Mouse (Mus musculus) MEL (cell line): ENCODE data around the gene 6430550D23Rik. TPM values are rescaled to one million over a fixed set of nuclear protein-coding genes. Genes with fewer than 3 reads are reported as not detected.

Experiments
- DNase-seq: peaks from one replicate; pipeline ENCODE4 v3.0.0; 2011; ENCODE audit warnings: low read depth, low spot score
- H3K27ac ChIP-seq: 2 replicates; pipeline ENCODE4 v1.5.1; 2012; ENCODE audit warnings: low read depth, mild to moderate bottlenecking, control low read depth, low read length, moderate library complexity; ENCODE audit not compliant: control insufficient read depth
- H3K27me3 ChIP-seq, 2 experiments: fragments of 150-350 bp in 1 of 2; sonication (generic) in 1 of 2; 2 replicates each; pipeline ENCODE4 v1.6.1; 2012; ENCODE audit warnings: low read length in 2 of 2, mild to moderate bottlenecking in 2 of 2, improper control_type of control experiment in 1 of 2, moderate library complexity in 1 of 2; ENCODE audit not compliant: insufficient read depth in 2 of 2, control insufficient read depth in 1 of 2
- H3K36me3 ChIP-seq, 2 experiments: 2 replicates each; pipeline ENCODE4 v1.6.1; 2012 to 2014; ENCODE audit warnings: low read length in 2 of 2, improper control_type of control experiment in 1 of 2, inconsistent platforms in 1 of 2, mild to moderate bottlenecking in 1 of 2; ENCODE audit not compliant: insufficient read depth in 2 of 2, control insufficient read depth in 1 of 2
- H3K4me1 ChIP-seq, 2 experiments: fragments of 150-350 bp in 1 of 2; sonication (generic) in 1 of 2; 2 replicates each; pipeline ENCODE4 v1.6.1; 2012; ENCODE audit warnings: low read length in 2 of 2, improper control_type of control experiment in 1 of 2, mild to moderate bottlenecking in 1 of 2; ENCODE audit not compliant: insufficient read depth in 2 of 2, control insufficient read depth in 1 of 2
- H3K4me3 ChIP-seq, 2 experiments: fragments of 150-350 bp in 1 of 2; sonication (generic) in 1 of 2; 2 replicates each; pipeline ENCODE4 v1.5.1; 2012; ENCODE audit warnings: low read depth in 2 of 2, low read length in 2 of 2, mild to moderate bottlenecking in 2 of 2, moderate library complexity in 2 of 2, control low read depth in 1 of 2, improper control_type of control experiment in 1 of 2; ENCODE audit not compliant: control insufficient read depth in 1 of 2, insufficient read depth in 1 of 2
- H3K79me2 ChIP-seq: 2 replicates; pipeline ENCODE4 v1.6.1; 2012; ENCODE audit warnings: mild to moderate bottlenecking, low read length, moderate library complexity; ENCODE audit not compliant: control insufficient read depth, poor library complexity, insufficient read depth
- H3K9ac ChIP-seq: 2 replicates; pipeline ENCODE4 v1.6.1; 2012; ENCODE audit warnings: low read depth, mild to moderate bottlenecking, control low read depth, low read length, moderate library complexity; ENCODE audit not compliant: control insufficient read depth, poor library complexity, severe bottlenecking
- H3K9me3 ChIP-seq: fragments of 150-350 bp; sonication (generic); replicated peaks from 2 replicates; pipeline ENCODE4 v1.6.1; 2012; ENCODE audit warnings: mild to moderate bottlenecking, low read length, improper control_type of control experiment, moderate library complexity; ENCODE audit not compliant: insufficient read depth
- BHLHE40 ChIP-seq: IDR thresholded peaks from 2 replicates; pipeline ENCODE4 v1.6.1; 2012; ENCODE audit warnings: low read depth, mild to moderate bottlenecking, inconsistent platforms, low read length, improper control_type of control experiment, borderline replicate concordance
- CHD1 ChIP-seq: IDR thresholded peaks from 2 replicates; pipeline ENCODE4 v1.6.1; 2012; ENCODE audit warnings: low read depth, mild to moderate bottlenecking, inconsistent platforms, low read length, improper control_type of control experiment
- CHD2 ChIP-seq: IDR thresholded peaks from 2 replicates; pipeline ENCODE4 v1.6.1; 2011; ENCODE audit warnings: low read length, improper control_type of control experiment
- CTCF ChIP-seq, 3 experiments: IDR thresholded peaks in 2 of 3; conservative IDR thresholded peaks in 1 of 3; 2 replicates each; pipeline ENCODE4 v1.5.1; 2011 to 2012; ENCODE audit warnings: low read length in 3 of 3, low read depth in 2 of 3, mild to moderate bottlenecking in 2 of 3, improper control_type of control experiment in 1 of 3, inconsistent platforms in 1 of 3, mixed read lengths in 1 of 3, moderate library complexity in 1 of 3; ENCODE audit not compliant: control insufficient read depth in 1 of 3, insufficient read depth in 1 of 3, poor library complexity in 1 of 3, severe bottlenecking in 1 of 3
- E2F4 ChIP-seq: IDR thresholded peaks from 2 replicates; pipeline ENCODE4 v1.6.1; 2011; ENCODE audit warnings: low read depth, low read length, improper control_type of control experiment, borderline replicate concordance
- ELF1 ChIP-seq: IDR thresholded peaks from 2 replicates; pipeline ENCODE4 v1.6.1; 2014; ENCODE audit warnings: low read depth, mild to moderate bottlenecking, inconsistent platforms, low read length, improper control_type of control experiment, moderate library complexity
- HCFC1 ChIP-seq: IDR thresholded peaks from 2 replicates; pipeline ENCODE4 v1.6.1; 2012; ENCODE audit warnings: low read depth, mild to moderate bottlenecking, inconsistent platforms, low read length, improper control_type of control experiment, moderate library complexity
- KAT2A ChIP-seq: conservative IDR thresholded peaks from 2 replicates; pipeline ENCODE4 v1.6.1; 2012; ENCODE audit warnings: low read depth, low read length, improper control_type of control experiment, inconsistent platforms
- MEF2A ChIP-seq: IDR thresholded peaks from 2 replicates; pipeline ENCODE4 v1.6.1; 2014; ENCODE audit warnings: low read depth, mild to moderate bottlenecking, inconsistent platforms, low read length, improper control_type of control experiment; ENCODE audit not compliant: poor library complexity, insufficient replicate concordance, severe bottlenecking; ENCODE audit errors: extremely low read depth
- MXI1 ChIP-seq: IDR thresholded peaks from 2 replicates; pipeline ENCODE4 v1.6.1; 2011; ENCODE audit warnings: mild to moderate bottlenecking, low read depth, low read length, improper control_type of control experiment
- MYC ChIP-seq: IDR thresholded peaks from 2 replicates; pipeline ENCODE4 v1.6.1; 2011; ENCODE audit warnings: low read depth, mild to moderate bottlenecking, low read length, improper control_type of control experiment, moderate library complexity
- NELFE ChIP-seq: IDR thresholded peaks from 2 replicates; pipeline ENCODE4 v1.6.1; 2011; ENCODE audit warnings: low read depth, low read length, improper control_type of control experiment
- POLR2A ChIP-seq, 2 experiments: IDR thresholded peaks; 2 replicates each; pipeline ENCODE4 v1.6.1; 2011 to 2012; ENCODE audit warnings: low read length in 2 of 2, mild to moderate bottlenecking in 2 of 2, control low read depth in 1 of 2, improper control_type of control experiment in 1 of 2, low read depth in 1 of 2, moderate library complexity in 1 of 2; ENCODE audit not compliant: control insufficient read depth in 1 of 2, insufficient read depth in 1 of 2, poor library complexity in 1 of 2
- POLR2AphosphoS5 ChIP-seq: IDR thresholded peaks from 2 replicates; pipeline ENCODE4 v1.6.1; 2012; ENCODE audit warnings: low read depth, borderline replicate concordance, mild to moderate bottlenecking, inconsistent platforms, low read length, moderate library complexity, mixed read lengths
- RAD21 ChIP-seq: IDR thresholded peaks from 2 replicates; pipeline ENCODE4 v1.6.1; 2011; ENCODE audit warnings: mild to moderate bottlenecking, low read depth, low read length, improper control_type of control experiment
- RCOR1 ChIP-seq: IDR thresholded peaks from 2 replicates; pipeline ENCODE4 v1.6.1; 2012; ENCODE audit warnings: low read depth, mild to moderate bottlenecking, inconsistent platforms, low read length, improper control_type of control experiment
- SIN3A ChIP-seq: IDR thresholded peaks from 2 replicates; pipeline ENCODE4 v1.6.1; 2012; ENCODE audit warnings: low read length, improper control_type of control experiment, inconsistent platforms
- SMC3 ChIP-seq: IDR thresholded peaks from 2 replicates; pipeline ENCODE4 v1.6.1; 2011; ENCODE audit warnings: low read depth, low read length, improper control_type of control experiment
- TAL1 ChIP-seq: IDR thresholded peaks from 2 replicates; pipeline ENCODE4 v1.6.1; 2012; ENCODE audit warnings: mild to moderate bottlenecking, inconsistent platforms, low read length, moderate library complexity, mixed read lengths
- UBTF ChIP-seq: IDR thresholded peaks from 2 replicates; pipeline ENCODE4 v1.6.1; 2012; ENCODE audit warnings: low read depth, mild to moderate bottlenecking, inconsistent platforms, low read length, improper control_type of control experiment, moderate library complexity, borderline replicate concordance; ENCODE audit not compliant: insufficient read depth
- USF1 ChIP-seq: IDR thresholded peaks from 2 replicates; pipeline ENCODE4 v1.6.1; 2014; ENCODE audit warnings: low read depth, mild to moderate bottlenecking, inconsistent platforms, low read length, improper control_type of control experiment, moderate library complexity
- USF2 ChIP-seq, 2 experiments: IDR thresholded peaks; 2 replicates each; pipeline ENCODE4 v1.6.1; 2011 to 2012; ENCODE audit warnings: improper control_type of control experiment in 2 of 2, low read length in 2 of 2, borderline replicate concordance in 1 of 2, inconsistent platforms in 1 of 2, low read depth in 1 of 2, mild to moderate bottlenecking in 1 of 2; ENCODE audit not compliant: insufficient read depth in 1 of 2
- ZC3H11A ChIP-seq: IDR thresholded peaks from 2 replicates; pipeline ENCODE4 v1.6.1; 2012; ENCODE audit warnings: low read depth, mild to moderate bottlenecking, inconsistent platforms, low read length, improper control_type of control experiment
- ZKSCAN1 ChIP-seq: IDR thresholded peaks from 2 replicates; pipeline ENCODE4 v1.6.1; 2012; ENCODE audit warnings: low read depth, mild to moderate bottlenecking, inconsistent platforms, low read length, improper control_type of control experiment, moderate library complexity
- ZNF384 ChIP-seq: IDR thresholded peaks from 2 replicates; pipeline ENCODE4 v1.6.1; 2012; ENCODE audit warnings: low read depth, mild to moderate bottlenecking, inconsistent platforms, low read length, improper control_type of control experiment
- polyA plus RNA-seq, 2 experiments: library from polyadenylated mRNA; stranded (reverse) in 1 of 2; unstranded in 1 of 2; fragments of >175 nt in 1 of 2; fragments of >200 nt in 1 of 2; gene quantifications; 2 replicates each; pipeline versions ENCODE4 v1.2.1 to v1.2.4; 2012; ENCODE audit warnings: low replicate concordance in 2 of 2, low read depth in 1 of 2; ENCODE audit not compliant: insufficient read length in 2 of 2, insufficient read depth in 1 of 2, missing spikeins in 1 of 2
- total RNA-seq: library from RNA; depleted of rRNA; stranded (reverse); fragments of 300-350 nt; gene quantifications from 2 replicates; pipeline ENCODE4 v1.2.3, GENCODE M21; 2012

6430550D23Rik gene
- total and polyA plus RNA-seq, 3 experiments, result 1.1 TPM; not detected in 1

GRCm38 (mm10) chr2:155947390-155948002, 60.3 kb downstream of the 6430550D23Rik start (continued):
- TF ChIP-seq CHD1, result no peak
- peak; percentile 80 for TF ChIP-seq ELF1

- Histone ChIP-seq H3K27me3 (no peaks in the 10 kb centered on the region), H3K27ac (peak overlapping the region; percentile 89), H3K36me3 (peaks cover 0 to 19% of the 10 kb centered on the region in 2 experiments; a peak in 2 of 4 replicates), H3K4me3 (peak overlapping the region; percentile 30 to 36), H3K79me2 (no peaks in the 10 kb centered on the region; the same call in 1 of the 2 replicates), H3K4me1 (peaks cover 9 to 19% of the 10 kb centered on the region in 2 experiments), H3K9ac (peak overlapping the region; percentile 60), H3K9me3 (no peaks in the 10 kb centered on the region)
- TF ChIP-seq CHD1 (no peak), BHLHE40 (0 out of 2 replicates have a peak, but pooled peaks have one; percentile 2), ELF1 (0 out of 2 replicates have a peak, but pooled peaks have one; percentile 3), SIN3A (peak; percentile 7; the same call in 1 of the 2 replicates), MXI1 (0 out of 2 replicates have a peak, but pooled peaks have one; percentile 7), E2F4 (0 out of 2 replicates have a peak, but pooled peaks have one; percentile 9)
- no peak for DNase-seq
Measured at GRCm38 (mm10) chr2:155946499-155946898, 61.3 kb downstream of the 6430550D23Rik start.

- peak; percentile 88 for DNase-seq
- no peaks in the 10 kb centered on the region for H3K9me3 ChIP-seq
- H3K4me3 ChIP-seq, result peak overlapping the region; percentile 21 to 30; a peak in 3 of 4 replicates
- H3K79me2 ChIP-seq, result no peaks in the 10 kb centered on the region; the same call in 1 of the 2 replicates
- H3K27me3 ChIP-seq, result no peaks in the 10 kb centered on the region
- peak overlapping the region; percentile 89 for H3K27ac ChIP-seq
- H3K36me3 ChIP-seq, result peaks cover 0 to 18% of the 10 kb centered on the region in 2 experiments; a peak in 2 of 4 replicates
- H3K9ac ChIP-seq, result peak overlapping the region; percentile 60
- H3K4me1 ChIP-seq, result peaks cover 9 to 18% of the 10 kb centered on the region in 2 experiments
- TF ChIP-seq HCFC1 (no peak), KAT2A (no peak), MYC (no peak), TAL1 (no peak), BHLHE40 (0 out of 2 replicates have a peak, but pooled peaks have one; percentile 3), MEF2A (no peak), CHD2 (no peak), SIN3A (peak; percentile 73), UBTF (no peak), ELF1 (0 out of 2 replicates have a peak, but pooled peaks have one; percentile 28), E2F4 (0 out of 2 replicates have a peak, but pooled peaks have one; percentile 62), SMC3 (peak; percentile 86), CTCF (IDR thresholded peaks at IDR 0.05 in 2 of 3, conservative IDR thresholded peaks at IDR 0.05 in 1 of 3; ENCODE audit: control insufficient read depth in 1 of 3, insufficient read depth in 1 of 3, low read depth in 2 of 3, low read length in 3 of 3, poor library complexity in 1 of 3, severe bottlenecking in 1 of 3) (peak; percentile 92 to 98 (median 94)), MXI1 (peak; percentile 49; the same call in 1 of the 2 replicates), RCOR1 (no peak), POLR2A (IDR thresholded peaks at IDR 0.05; ENCODE audit: control insufficient read depth in 1 of 2, insufficient read depth in 1 of 2, low read depth in 1 of 2, low read length in 2 of 2, poor library complexity in 1 of 2) (no peak), POLR2AphosphoS5 (no peak), RAD21 (peak; percentile 99), ZNF384 (0 out of 2 replicates have a peak, but pooled peaks have one; percentile 39), NELFE (no peak), CHD1 (no peak), ZKSCAN1 (no peak), ZC3H11A (peak; percentile 85), USF1 (no peak), USF2 (IDR thresholded peaks at IDR 0.05; ENCODE audit: borderline replicate concordance in 1 of 2, insufficient read depth in 1 of 2, low read depth in 1 of 2, low read length in 2 of 2) (no peak)
Measured at GRCm38 (mm10) chr2:155946069-155946468, 61.7 kb downstream of the 6430550D23Rik start.
